Mouse (Mus musculus): ENCODE measurements at regions not wholly inside any gene's neighbourhood (a gene's known extent, or its start where the extent isn't known, plus 50 kb on each side); places are given as distances from the start of the nearest gene placed in this dataset.

- no peak overlapping the region for H3K27ac ChIP-seq (ENCODE audit: control insufficient read depth, low read depth, low read length)
- H3K4me3 ChIP-seq (ENCODE audit: control insufficient read depth in 1 of 2, insufficient read depth in 1 of 2, low read depth in 2 of 2, low read length in 2 of 2): no peak overlapping the region
- no peaks in the 10 kb centered on the region for H3K79me2 ChIP-seq (ENCODE audit: control insufficient read depth, insufficient read depth, low read length, poor library complexity)
- no peaks in the 10 kb centered on the region for H3K36me3 ChIP-seq (ENCODE audit: control insufficient read depth in 1 of 2, insufficient read depth in 2 of 2, low read length in 2 of 2)
- H3K27me3 ChIP-seq (ENCODE audit: control insufficient read depth in 1 of 2, insufficient read depth in 2 of 2, low read length in 2 of 2): no peaks in the 10 kb centered on the region
- no peaks in the 10 kb centered on the region for H3K4me1 ChIP-seq (ENCODE audit: control insufficient read depth in 1 of 2, insufficient read depth in 2 of 2, low read length in 2 of 2)
- DNase-seq (ENCODE audit: low read depth, low spot score): no peak
- H3K9ac ChIP-seq (ENCODE audit: control insufficient read depth, low read depth, low read length, poor library complexity, severe bottlenecking): no peak overlapping the region
- TF ChIP-seq TAL1 (IDR thresholded peaks at IDR 0.05; ENCODE audit: low read length) (no peak), SMC3 (IDR thresholded peaks at IDR 0.05; ENCODE audit: low read depth, low read length) (no peak), CHD1 (IDR thresholded peaks at IDR 0.05; ENCODE audit: low read depth, low read length) (no peak), MYB (IDR thresholded peaks at IDR 0.05; ENCODE audit: low read depth, low read length) (no peak), POLR2AphosphoS5 (IDR thresholded peaks at IDR 0.05; ENCODE audit: borderline replicate concordance, low read depth, low read length) (no peak), NRF1 (IDR thresholded peaks at IDR 0.05; ENCODE audit: insufficient read depth, low read depth, low read length, poor library complexity, severe bottlenecking) (no peak), MAZ (IDR thresholded peaks at IDR 0.05; ENCODE audit: low read depth, low read length) (no peak), MXI1 (IDR thresholded peaks at IDR 0.05; ENCODE audit: low read depth, low read length) (no peak), ZKSCAN1 (IDR thresholded peaks at IDR 0.05; ENCODE audit: low read depth, low read length) (no peak), E2F4 (IDR thresholded peaks at IDR 0.05; ENCODE audit: borderline replicate concordance, low read depth, low read length) (no peak), JUND (IDR thresholded peaks at IDR 0.05; ENCODE audit: low read depth, low read length) (no peak), MAFK (IDR thresholded peaks at IDR 0.05; ENCODE audit: borderline replicate concordance, low read depth, low read length) (no peak), BHLHE40 (IDR thresholded peaks at IDR 0.05; ENCODE audit: borderline replicate concordance, low read depth, low read length) (no peak), UBTF (IDR thresholded peaks at IDR 0.05; ENCODE audit: borderline replicate concordance, insufficient read depth, low read depth, low read length) (no peak), ZNF384 (IDR thresholded peaks at IDR 0.05; ENCODE audit: low read depth, low read length) (no peak), POLR2A (IDR thresholded peaks at IDR 0.05; ENCODE audit: control insufficient read depth in 1 of 2, insufficient read depth in 1 of 2, low read depth in 1 of 2, low read length in 2 of 2, poor library complexity in 1 of 2) (no peak), MAX (IDR thresholded peaks at IDR 0.05; ENCODE audit: low read length) (no peak), ZC3H11A (IDR thresholded peaks at IDR 0.05; ENCODE audit: low read depth, low read length) (no peak)
- H3K9me3 ChIP-seq (replicated peaks; ENCODE audit: insufficient read depth, low read length): no peaks in the 10 kb centered on the region
Measured at GRCm38 (mm10) chr16:77754882-77755281, 153.0 kb upstream of the Gm11146 start.

GRCm38 (mm10) chr16:77749474-77749873 is 147.6 kb upstream of the Gm11146 start:
- no peaks in the 10 kb centered on the region for H3K9me3 ChIP-seq (replicated peaks; ENCODE audit: insufficient read depth, low read length)
- TF ChIP-seq JUND (IDR thresholded peaks at IDR 0.05; ENCODE audit: low read depth, low read length) (no peak), MAX (IDR thresholded peaks at IDR 0.05; ENCODE audit: low read length) (no peak), POLR2AphosphoS2 (IDR thresholded peaks at IDR 0.05; ENCODE audit: low read length) (no peak), RAD21 (IDR thresholded peaks at IDR 0.05; ENCODE audit: low read depth, low read length) (no peak), GATA1 (IDR thresholded peaks at IDR 0.05; ENCODE audit: low read depth, low read length) (no peak), ZC3H11A (IDR thresholded peaks at IDR 0.05; ENCODE audit: low read depth, low read length) (no peak), GABPA (IDR thresholded peaks at IDR 0.05; ENCODE audit: low read depth, low read length) (no peak), CHD2 (IDR thresholded peaks at IDR 0.05; ENCODE audit: low read length) (no peak), POLR2A (IDR thresholded peaks at IDR 0.05; ENCODE audit: control insufficient read depth in 1 of 2, insufficient read depth in 1 of 2, low read depth in 1 of 2, low read length in 2 of 2, poor library complexity in 1 of 2) (no peak), ZKSCAN1 (IDR thresholded peaks at IDR 0.05; ENCODE audit: low read depth, low read length) (no peak), MYC (IDR thresholded peaks at IDR 0.05; ENCODE audit: low read depth, low read length) (no peak), ETS1 (IDR thresholded peaks at IDR 0.05; ENCODE audit: low read depth, low read length) (no peak), ZMIZ1 (IDR thresholded peaks at IDR 0.05; ENCODE audit: low read depth, low read length) (no peak), NRF1 (IDR thresholded peaks at IDR 0.05; ENCODE audit: insufficient read depth, low read depth, low read length, poor library complexity, severe bottlenecking) (no peak)
- no peaks in the 10 kb centered on the region for H3K36me3 ChIP-seq (ENCODE audit: control insufficient read depth in 1 of 2, insufficient read depth in 2 of 2, low read length in 2 of 2)
- DNase-seq (ENCODE audit: low read depth, low spot score): no peak
- no peaks in the 10 kb centered on the region for H3K4me1 ChIP-seq (ENCODE audit: control insufficient read depth in 1 of 2, insufficient read depth in 2 of 2, low read length in 2 of 2)
- no peak overlapping the region for H3K27ac ChIP-seq (ENCODE audit: control insufficient read depth, low read depth, low read length)
- H3K27me3 ChIP-seq (ENCODE audit: control insufficient read depth in 1 of 2, insufficient read depth in 2 of 2, low read length in 2 of 2): no peaks in the 10 kb centered on the region
- H3K79me2 ChIP-seq (ENCODE audit: control insufficient read depth, insufficient read depth, low read length, poor library complexity): no peaks in the 10 kb centered on the region
- no peak overlapping the region for H3K9ac ChIP-seq (ENCODE audit: control insufficient read depth, low read depth, low read length, poor library complexity, severe bottlenecking)
- H3K4me3 ChIP-seq (ENCODE audit: control insufficient read depth in 1 of 2, insufficient read depth in 1 of 2, low read depth in 2 of 2, low read length in 2 of 2): no peak overlapping the region
